Mouse (Mus musculus) adipocyte (in vitro differentiated cells): ENCODE results near the gene Mocs3.
A peak's percentile ranks its signal among the peaks of the same experiment; 100 is the strongest.

Experiments used
- DNase-seq: peaks from one replicate; pipeline ENCODE4 v3.0.0-alpha.2; 2016; ENCODE audit warnings: low spot score

Mocs3 gene

DNA sequence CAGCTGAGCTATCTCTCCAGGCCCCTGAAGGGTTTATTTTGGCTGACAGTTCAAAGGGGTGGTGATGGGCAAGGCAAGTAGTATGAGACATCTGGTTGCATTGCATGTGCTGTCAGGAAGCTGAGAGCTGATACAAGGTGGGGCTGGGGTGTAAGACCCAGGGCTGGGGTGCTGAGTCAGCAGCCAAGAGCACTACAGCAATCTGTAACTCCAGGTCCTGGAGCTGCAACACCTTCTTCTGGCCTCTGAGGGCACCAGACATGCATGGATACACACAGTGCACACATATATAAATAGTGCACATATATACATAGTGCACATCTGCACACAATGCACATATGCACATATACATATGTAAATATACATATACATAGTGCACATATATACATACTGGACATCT, 12.4 kb downstream of the Mocs3 start:
- DNase-seq, result no peak

DNA sequence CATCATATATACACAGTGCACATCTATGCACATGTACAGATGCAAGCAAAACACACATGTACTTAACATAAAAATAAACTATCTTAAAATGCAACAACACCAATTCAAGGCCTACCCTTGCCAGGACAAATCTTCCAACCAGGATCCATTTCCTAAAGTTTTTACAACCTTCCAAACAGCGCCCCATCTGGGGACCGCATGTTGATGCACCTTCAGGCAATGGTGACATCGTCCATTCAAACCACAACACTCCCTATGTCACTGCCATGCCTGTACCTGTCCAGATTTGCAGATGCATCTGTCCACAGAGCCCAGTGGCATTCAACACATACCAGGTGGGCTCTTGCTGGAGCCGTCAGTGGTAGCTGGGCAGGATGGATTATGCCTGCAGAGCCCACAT, 12.9 kb downstream of the Mocs3 start:
- no peak for DNase-seq

DNA sequence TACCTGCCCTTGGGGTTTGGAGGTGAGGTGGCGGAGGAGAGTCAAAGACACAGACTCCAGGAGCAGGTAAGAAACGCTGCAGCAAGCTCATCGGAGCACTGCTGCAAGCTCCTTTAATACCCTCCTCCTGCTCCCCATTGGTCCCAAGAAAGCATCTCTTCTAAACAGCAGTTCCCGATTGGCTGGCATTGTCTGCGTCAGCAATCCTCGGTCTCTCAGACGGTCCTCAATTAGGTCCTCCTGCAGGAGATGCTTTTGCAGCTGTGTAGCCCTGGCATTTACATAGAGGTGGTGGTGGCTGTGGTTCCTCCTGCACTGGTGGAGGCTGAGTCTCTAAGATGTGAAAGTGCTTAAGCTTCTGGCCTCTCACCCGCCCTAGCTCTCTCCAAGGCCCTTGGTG, 15.1 kb downstream of the Mocs3 start:
- DNase-seq, result no peak

DNA sequence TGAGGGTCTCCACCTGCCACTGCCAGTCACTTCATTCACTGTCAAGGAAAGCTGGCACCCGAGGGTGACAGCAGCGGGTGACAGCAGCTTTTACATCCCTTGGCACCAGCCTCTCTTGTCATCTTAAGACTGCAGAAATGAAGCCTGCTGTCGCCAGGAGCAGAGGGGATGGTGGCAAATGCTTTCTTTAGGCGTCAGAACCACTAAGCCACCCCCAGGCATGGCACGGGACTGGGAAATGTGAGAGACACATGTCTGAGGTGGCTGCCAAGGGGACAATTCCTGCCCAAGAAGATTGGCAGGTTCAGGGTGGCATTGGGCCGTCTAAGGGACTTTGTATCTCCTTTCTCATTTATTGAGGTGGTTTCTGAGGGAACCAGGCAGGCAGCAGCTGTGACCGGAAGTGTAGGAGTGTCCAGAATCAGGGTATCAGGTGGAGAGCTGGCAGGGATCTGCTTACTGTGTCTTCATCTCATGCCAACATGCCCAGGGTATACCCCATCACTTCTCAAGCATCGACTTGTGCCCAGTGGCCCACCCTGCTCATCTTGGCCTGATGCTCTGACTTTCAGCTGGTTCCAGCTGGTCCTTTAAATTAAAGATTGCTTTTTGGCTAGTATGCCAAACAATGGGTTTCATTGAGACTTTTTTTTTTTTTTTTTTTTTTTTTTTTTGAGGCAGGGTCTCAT, 17.9 kb downstream of the Mocs3 start:
- DNase-seq, result no peak

DNA sequence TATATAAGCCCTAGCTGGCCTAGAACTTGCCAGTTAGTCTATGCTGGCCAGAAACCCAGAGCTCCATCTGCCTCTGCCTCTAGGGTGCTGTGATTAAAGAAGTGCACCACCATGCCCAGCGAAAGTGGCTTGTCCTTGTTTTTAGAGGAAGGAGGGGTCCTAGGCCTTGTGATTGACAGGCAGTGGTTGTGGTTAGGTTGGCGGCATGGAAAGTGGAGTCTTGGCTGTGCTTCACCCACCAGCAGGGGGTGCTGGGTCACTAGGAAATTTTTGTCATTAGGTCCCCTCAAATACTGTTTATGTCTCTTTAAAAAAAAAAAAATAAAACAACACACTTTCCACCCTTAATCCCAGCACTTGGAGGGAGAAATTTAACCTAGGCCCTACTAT, 18.4 kb downstream of the Mocs3 start:
- peak; percentile 45 for DNase-seq

DNA sequence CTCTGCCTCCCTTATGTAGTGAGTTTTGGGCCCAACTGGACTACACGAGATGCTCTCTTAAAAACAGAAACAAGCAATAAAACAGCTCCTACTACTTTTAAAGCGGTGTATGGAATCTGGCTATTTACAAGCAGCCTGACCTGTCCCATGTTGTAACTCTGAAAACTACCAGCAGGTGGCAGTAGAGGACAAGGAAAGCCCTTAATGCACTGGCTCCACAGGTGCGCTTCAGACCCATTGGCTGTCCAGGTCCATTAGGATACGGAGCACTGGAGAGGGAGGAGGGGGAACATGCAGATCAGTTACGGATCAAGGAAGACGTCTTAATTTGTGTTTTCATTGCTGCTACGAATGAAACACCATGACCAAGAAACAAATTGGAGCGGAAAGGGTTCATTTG, 19.8 kb downstream of the Mocs3 start:
- peak; percentile 89 for DNase-seq

DNA sequence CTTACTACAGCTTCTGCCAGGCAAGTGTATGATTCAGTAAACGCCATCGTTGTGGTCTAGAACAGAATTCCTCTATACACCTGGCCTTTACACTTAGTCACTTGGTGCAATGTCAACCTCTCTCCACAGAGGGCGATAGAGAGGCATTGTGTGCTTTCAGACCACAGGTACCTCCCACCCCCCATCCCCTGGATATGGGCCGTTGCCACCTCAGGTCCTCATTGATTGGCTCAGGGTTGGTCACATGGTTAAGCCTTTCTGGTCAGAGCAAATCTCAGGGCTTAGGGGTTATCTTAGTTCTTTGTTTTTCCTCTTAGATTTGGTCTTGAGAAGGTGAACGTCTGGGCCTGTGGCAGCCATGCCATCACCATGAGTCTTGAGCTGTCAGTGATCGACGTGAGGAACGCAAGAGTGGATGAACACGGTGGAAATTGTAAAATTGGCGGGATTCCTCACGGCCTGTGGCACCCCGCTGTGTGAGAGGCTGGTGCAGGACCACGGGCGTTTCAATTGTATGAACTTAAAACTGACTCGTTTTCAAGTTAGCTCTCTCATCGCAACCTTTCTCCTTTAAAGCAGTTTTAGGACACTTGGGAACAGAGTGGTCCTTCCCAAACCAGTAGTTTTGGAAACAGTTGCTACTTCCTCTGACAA, 22.3 kb downstream of the Mocs3 start:
- DNase-seq, result peak; percentile 19

DNA sequence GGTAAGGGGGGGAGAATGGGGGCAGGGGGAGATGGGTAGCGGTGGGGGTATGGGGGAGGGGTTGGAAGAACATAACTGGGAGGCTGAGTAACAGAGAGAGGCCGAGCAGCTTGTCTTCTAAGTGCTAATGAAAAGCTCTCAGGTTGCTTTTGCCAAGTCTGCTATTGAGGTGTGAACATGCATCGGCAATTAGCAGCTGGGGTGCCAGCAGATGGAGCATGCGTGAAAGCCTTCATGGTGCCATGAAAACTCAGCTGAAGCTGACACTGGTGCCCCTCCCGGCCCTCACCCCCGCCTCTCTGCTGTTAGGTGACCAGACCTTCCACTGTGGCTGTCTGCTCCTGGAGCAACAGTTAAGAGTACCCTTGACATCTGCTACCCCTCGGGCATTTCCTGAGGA, 23.4 kb downstream of the Mocs3 start:
- DNase-seq, result no peak

DNA sequence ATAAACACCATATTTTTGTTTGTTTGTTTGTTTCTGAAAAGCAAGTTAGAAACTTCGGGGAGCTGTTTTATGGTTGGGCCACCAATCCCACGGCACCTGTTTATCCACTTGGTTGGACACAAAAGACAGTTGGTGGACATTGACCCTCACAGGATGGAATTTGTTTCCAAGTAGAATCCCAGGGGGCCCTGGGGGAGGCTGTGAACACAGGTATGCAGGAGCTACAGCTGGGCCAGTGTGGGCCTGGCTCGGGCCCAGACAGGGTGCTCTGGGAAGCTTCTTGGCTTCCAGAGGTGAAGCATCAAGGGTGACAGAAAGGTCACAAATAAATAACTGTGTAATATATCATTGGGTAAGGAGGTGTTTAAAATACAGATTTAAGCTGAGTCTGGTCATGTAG, 26.1 kb downstream of the Mocs3 start:
- no peak for DNase-seq

DNA sequence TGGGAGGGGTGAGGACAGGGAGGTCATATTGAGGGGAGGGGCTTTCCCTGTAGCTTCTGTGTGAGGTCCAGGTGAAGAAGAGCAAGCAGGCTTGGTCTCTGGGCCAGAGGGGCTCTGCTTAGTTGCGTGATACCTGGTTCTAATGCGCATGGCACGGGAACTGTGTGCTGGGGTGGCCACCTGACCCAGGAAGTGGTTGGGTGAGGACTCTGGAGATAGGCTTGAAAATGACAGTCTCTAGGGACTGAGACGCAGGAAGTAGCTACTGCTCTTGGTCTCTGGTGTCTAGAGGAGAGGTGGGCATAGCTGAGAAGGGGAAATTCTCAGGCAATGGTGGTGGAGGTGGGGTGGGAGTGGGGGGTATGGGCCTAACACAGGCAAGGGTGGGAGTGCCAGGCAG, 26.8 kb downstream of the Mocs3 start:
- no peak for DNase-seq

DNA sequence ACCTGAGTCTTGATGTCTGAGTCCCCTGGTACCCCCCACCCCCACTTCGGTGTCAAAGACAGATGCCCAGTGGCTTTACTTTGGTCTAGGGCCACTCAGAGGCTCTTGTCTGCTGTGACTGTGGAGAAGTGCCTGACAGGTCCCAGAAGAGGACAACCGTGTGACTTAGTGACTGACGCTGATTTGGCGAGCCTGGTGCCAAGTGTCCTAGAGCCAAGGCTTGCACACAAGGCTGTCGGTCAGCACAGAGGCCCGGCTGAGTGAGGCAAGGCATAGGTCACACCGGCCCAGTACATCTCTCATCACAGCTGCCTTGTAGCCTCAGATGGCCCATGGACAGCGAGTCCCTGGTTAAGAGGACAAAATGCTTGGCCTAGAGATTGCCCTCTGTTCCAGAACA, 28.6 kb downstream of the Mocs3 start:
- DNase-seq, result no peak

DNA sequence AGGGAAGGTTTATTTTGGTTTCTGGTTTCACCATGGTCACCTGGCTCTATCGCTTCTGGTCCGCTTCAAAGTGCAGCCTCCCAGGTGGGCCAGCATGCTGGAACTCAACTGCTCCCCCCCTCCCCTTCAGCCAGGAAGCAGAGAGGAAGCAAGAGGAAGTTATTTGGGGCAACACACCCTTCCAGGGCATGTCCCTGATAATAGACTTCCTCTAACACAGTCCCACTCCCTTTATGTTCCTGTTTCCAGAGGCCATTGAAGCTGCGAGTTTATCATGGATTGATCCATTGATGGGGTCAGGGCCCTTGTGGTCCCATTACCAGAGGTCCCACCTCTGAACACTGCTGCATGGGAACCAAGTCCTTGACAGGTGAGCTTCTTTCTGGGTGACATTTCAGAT, 29.7 kb downstream of the Mocs3 start:
- DNase-seq, result no peak

DNA sequence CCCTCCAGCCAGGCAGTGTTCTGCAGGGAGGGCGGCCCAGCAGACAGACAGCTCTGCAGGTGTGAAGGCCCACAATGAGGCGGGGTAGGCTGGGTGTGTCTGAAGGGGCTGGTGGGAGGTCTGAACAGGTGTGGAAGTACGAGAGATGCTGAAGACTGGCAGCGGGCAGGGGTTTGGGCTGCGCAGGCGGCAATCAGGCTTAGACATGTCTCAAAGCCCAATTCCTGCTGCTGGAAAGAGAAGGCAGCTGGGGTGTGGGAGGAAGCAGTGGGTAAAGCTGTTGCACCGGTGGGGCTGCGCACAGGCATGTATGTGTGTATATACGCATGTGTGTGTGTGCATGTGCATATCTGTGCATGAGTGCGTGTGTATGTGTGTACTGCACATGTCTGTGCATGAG, 30.5 kb downstream of the Mocs3 start:
- DNase-seq, result no peak

DNA sequence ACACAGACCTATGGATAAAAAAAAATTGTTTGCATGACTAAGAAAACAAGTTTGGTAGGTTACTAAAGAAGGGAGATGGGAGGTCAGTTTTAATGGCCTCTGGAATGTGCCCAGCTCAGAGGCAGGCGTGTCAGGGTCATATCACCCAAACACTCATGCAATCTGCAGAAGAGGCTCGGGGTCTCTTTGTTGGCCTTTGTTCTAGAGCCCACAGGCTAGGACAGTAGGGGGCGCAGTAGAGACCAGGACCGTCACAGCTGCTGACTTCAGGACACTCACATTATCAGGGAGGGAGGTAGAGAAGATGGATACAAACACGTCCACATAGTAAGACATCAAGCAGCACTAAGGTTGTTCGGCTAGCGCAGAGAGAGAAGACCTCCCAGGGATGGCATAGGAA, 37.6 kb downstream of the Mocs3 start:
- no peak for DNase-seq

DNA sequence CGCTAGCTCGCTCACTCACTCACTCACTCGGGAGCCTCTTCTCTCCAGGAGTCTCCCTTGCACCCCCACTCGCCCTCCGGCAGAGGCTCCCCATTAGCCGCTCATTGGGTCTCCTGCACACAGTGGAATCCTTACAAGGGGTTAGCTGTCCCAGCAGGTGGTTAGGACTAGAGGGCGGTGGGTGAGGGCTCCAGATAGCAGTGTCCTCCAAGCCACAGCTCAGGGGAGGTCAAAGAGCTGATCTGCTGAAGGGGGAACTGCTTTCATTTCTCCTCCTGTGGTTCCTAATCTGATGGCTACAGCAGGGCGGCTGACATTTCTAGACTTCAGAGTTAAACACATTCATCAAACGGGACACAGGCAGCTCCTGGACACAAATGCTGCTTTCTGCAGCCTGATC, 43.0 kb downstream of the Mocs3 start:
- no peak for DNase-seq

DNA sequence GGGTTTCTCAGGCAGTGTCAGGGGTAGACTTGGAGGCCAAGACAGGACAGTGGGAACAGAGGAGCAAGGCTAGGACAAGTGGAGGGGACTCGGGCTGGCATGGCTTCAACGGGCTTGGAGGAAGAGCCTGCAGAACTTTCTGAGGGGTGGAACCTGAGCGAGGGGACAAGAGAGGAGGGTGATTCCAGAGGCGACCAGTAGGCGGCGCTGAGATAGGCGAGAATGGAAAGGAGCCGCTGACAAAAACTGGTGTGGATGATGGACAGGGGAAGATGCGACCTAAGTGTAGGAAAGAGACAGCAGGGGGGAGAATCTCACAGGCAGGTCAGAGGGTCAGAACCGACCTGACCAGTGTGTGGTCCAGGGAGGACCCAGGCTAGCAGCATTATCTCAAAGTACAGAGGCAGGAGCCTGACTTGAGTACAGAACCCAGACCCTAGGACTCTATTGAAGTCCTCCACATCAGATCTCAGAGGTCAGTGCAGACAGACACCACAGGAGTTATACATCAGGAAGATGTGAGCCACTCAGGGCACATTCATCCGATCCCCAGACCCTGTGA, 44.0 kb downstream of the Mocs3 start:
- DNase-seq, result peak; percentile 63

DNA sequence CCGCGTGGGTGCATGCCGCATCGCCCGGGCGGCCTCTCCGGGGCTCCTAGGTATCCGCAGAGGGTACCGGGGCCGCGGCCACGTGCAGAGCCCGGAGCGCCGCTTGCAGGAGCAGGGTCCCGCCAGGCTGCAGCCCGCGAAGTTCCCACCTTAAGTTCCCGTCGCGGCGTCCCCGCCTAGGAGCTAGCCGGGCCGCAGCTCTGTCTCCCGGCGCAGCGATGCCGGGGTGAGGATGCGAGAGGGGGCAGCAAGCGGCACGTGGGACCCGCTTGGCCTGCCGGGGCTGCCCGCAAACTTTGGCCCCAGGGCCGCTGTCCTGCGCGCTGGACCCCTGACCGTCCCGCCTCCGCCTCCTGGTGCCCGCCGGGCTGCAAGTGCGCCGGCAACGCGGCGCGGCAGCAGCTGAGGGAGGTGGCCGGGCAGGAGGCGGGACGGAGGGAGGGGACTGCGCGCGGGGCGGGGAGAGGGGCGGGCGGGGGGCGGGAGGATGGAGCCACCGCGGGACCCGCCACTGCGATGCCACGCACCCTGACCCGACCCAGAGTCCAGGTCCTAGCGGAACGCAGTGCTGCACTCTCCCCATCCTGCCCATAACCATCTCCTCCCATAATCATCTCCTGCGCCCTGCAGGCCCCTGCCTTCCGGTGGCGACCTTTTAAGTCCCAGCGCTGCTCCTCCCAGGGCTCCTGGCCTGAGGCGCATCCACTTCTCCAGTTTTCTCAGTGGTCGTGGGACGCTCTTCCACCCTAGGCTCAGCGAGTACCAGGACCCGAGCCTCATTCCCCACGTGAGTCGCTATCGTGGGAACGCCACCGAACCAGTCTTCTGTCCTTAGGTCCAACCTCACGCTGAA, 50.5 kb downstream of the Mocs3 start:
- DNase-seq, result no peak

DNA sequence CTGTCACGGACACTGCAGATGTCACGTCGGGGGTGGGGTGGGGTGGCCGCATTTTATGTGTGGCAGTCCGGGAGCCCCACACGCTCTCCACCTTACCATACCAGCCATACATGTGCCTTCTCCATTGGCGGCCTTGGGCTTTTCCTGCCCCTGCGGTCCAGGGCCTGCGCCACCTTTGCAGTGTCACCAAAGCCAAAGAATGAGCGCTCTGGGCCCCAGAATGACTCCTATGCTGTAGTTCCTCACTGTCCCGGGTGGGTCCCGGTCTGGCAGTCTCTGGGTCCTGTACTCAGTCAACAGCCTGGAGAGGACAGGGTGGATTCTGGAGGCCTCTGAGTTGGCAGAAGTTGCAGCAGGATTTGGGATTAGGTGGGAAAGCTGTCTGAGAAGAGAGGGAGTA, 51.2 kb downstream of the Mocs3 start, which contains the start of gene Kcng1:
Kcng1 (minus strand) TSS at position 155 of the 400 bp plus-strand sequence.
- DNase-seq, result no peak
